Mouse (Mus musculus) right cerebral cortex, postnatal 10 days (tissue): ENCODE measurements around the gene Cfap77.
A peak's percentile ranks its signal among the peaks of the same experiment; 100 is the strongest.

ENCODE experiments used
- DNase-seq, 2 experiments: peaks; one replicate each; pipeline ENCODE4 v3.0.0; 2021; ENCODE audit warnings: low spot score in 2 of 2

Gene Cfap77

DNA sequence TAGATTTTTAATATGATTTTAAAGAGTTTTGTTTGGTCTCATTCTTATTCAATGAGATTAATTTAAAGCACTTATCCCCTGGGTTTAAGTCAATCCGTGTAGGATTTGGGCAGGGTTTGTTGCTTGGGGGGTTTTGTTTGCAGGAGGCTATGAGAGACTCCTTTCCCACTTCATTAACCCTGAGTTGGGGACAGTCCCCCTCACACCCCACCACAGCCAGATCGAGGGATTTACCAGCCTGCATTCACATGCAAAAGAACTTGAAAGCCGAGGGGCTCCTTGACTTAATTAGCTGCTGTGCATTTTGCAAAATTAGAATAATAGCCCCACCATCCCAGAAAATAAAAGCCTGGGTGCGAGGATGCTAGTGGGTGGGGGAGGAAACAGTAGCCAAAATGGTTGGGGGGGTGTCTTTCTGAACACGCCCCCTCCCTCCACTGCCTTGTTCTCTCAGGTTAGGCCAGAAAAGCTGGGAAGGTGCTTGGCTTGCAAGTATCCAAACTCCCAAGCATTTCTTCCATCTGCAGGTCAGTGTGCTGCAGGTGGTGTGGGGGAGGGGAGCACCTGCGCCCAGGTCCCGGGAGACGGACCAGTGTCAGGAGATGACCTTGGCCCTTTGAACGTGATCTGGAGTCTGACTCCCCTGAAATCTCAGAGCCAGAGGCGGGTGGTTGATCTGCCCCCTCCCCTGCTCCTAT lies 147.0 kb downstream of the Cfap77 start:
- DNase-seq = no peak

DNA sequence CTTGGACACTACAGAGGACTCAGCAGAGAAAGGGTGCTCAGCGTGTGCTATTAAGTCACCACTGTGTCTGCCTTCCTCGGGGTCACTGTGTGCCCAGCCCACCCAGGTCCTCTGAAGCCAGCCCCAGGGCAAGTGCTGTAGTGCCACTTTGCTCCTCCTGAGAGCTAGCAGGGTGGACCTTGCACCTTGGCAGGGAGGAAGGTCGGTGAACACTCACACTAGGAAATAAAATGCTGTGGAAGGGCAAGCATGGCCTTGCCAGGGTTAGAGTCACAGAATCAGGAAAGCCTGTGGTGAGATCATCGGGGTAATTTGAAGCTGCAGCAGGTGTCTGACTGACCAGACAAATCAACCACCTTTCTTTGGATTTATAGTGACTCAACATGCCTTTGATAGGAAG lies 149.3 kb downstream of the Cfap77 start:
- DNase-seq = no peak

DNA sequence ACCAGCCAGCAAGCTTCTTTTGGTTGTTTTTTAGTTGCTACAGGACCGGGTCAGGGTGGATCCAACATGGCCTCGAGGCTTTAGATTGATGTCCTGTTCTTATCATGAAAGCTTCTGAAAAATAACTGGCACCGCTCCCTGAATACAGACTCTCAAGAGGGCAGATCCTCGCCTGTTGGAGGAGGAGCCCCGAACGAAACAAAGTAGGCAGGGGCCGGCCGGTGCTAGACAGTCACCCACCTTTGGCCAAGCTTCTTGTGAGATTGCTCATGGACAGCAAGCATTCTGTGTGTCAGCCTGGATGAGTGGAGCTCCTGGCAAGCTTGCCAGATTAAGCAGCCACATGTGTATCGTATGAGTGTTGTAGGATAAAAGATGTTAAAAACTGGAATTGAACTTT lies 150.1 kb downstream of the Cfap77 start:
- no peak for DNase-seq

DNA sequence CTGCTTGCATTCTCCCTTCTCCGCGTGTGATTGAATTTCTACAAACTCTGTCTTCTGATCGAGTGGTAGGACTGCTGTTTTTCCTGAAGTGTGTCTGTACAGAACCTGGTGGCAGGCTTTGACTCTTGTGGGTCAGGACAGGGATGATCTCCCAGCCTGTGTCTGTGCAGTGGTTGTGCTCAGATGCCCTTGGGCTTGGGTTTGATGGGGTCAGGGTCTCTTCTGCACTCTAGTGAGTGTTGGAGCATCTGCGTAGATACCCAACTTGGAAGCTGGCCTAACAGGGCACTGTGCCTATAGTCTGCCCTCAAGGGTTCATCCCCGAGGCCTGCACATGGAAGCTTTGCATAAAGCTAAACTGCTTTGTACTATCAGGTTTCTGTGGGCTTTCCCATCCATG lies 151.0 kb downstream of the Cfap77 start:
- DNase-seq = no peak

DNA sequence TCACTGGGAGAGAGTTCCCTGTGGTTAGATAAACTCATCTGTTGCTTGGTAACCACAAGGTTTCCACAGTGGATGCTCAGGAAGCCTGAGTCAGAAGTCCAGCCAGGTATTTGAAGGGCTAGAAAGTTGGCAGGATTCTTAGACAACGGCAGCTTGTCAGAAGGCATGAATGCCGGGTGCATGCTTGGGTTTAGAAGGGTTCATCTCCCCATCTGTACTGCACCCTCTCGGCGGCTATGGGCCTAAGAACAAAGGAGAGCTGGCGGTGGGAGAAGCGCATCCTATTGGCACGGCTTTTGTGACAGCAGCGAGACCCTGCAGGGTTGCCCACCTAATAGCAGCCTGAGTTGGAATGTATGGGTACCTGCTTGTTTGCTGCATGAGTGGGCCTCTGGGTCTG lies 152.6 kb downstream of the Cfap77 start:
- DNase-seq = no peak

DNA sequence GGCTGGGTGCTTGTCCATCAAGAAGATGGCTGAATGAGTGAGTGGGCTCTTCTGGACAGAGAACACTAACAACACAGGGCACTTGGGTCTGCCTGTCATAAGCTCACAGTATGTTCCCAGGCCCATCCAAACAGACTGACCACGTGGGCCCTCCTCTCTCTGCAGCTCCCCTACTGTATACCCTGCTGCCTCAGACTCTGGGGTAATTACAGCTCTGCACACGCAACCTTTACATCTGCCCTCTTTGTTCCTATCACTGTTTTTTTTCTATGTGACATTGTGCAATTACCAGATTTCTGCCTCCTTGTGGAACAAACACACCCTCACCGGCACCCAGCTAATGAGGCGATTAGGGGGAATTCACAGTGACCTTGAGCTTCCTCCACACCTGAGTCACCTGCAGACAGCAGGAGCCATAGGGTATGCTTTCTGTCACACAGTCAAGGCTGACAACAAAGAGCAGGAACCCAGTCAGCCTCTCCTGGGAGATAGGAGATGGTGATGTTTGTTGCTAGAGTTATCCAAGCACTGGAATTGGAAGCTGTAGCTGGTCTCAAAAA lies 157.4 kb downstream of the Cfap77 start:
- no peak for DNase-seq

DNA sequence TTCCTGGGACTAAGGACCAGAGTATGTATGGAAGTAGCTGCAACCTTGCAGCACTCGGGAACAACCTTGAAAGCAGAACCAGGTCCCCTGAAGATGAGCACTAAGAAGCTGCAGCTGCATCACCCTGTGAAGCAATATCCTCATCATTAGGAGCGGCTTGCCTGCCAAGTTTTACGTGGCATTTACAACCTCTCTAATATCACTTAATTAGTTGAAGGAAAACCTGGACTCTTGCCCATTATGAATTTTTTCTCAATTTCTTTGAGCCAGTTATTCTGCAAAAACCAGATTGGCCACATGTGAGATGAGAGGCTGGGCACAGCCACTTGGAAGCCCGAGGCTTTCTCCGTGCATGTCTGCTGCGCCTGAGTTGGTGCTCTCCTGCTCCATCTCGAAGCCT lies 159.0 kb downstream of the Cfap77 start:
- DNase-seq = no peak

DNA sequence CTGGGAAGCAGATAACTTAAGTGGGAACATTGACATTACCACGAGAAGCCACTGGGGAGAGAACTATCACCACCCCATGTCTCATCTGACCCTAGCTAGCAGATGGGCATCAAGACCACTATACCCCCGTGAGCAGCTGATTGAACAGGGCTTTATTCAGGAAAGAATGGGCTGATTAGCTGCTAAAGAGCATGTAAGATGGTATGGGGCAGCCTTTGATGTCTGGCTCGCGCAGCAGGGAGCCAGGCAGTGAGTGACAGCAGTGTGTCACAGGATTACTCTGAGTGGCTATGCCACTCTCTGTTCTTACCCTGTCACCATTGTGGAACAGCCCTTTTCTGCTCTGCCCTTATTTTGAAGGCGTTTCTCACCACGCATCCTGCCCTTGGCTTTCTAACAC lies 161.3 kb downstream of the Cfap77 start:
- DNase-seq = no peak

DNA sequence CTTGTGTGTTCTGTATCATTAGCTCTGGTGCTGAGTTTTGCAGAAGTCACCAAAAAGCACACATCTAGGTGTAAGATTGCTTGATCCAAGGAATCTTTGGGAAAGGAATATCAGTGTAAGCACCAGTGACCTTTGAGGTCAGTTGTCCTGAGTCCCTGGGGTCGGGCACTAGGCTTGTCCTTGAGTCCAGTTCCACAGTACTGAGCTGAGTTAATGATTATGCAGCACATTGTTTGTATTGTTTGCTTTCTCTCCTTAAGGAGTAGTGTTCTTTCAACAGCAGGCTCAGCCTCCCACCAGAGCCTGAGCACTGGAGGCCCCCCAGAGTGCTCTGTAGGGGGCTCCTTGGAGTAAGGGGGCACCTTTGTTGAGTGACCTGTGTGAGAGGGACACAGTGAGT lies 162.1 kb downstream of the Cfap77 start:
- no peak for DNase-seq

DNA sequence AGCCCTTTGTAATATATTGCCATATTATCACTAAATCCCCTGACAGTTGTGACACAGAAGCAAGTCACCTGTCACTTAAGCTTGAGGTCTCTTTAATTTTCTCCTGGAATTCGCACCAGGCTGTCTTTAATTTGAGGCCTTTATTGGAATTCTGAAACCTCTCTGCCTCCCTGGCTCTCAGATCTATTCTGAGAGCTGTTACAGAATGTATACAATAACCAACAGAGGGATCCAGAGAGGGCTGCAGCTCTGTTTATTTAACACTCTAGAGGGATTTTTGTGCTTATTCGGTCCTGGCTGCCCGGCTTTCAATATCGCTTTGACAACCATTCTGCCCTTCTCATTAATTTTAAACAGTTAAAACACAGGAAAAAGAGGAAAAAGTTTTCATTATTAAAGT lies 170.0 kb downstream of the Cfap77 start:
- no peak for DNase-seq

DNA sequence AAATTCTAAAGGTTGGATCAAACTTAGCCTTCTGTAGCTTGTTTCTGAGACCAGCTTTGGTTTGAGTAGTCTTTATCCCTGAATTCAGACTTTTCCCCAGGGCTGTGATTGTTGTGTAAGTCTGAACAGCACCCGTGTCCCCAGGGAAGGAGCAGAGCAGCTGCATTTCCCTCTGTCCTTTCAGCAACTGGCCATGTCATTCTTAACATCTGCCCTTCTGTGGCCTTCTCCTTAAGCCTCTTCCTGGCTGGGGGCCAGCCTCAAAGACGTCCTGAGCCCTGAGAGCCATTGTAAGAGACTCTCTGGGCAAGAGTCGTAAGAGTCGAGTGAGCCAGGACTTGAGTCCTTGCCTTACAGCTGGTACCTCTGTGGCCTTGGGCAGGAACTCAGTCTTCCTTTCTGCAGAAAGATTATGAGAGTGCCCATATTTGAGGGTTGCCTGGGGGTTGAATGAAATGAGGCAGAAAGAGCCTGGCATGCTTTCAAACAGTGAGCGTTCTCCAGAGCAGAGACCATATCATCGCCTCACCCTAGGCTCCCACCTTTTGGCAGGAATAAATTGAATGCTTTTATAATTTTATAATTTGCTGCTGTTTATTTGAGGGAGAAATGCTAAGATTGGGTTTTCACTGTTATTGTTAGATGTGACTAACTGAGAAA lies 171.9 kb downstream of the Cfap77 start:
- no peak for DNase-seq

DNA sequence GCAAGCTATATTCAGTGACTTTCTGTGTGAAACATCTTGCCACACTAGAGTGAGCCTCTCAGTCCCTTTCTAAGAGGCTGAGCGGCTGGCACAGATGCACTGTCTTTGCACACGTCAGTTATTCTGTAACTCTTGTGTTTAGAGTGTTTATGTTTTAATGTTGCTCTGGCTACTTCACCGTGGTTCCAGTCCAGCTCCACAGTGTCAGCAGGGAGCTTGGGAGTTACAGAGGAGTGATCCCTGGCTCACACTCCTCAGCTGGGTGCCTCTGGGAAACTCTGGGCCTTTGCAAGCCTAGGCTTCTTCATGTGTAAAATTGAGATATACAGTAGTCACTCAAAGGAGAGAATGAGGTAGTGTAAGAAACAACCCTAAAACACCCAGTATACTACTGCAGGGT lies 172.8 kb downstream of the Cfap77 start:
- no peak for DNase-seq

DNA sequence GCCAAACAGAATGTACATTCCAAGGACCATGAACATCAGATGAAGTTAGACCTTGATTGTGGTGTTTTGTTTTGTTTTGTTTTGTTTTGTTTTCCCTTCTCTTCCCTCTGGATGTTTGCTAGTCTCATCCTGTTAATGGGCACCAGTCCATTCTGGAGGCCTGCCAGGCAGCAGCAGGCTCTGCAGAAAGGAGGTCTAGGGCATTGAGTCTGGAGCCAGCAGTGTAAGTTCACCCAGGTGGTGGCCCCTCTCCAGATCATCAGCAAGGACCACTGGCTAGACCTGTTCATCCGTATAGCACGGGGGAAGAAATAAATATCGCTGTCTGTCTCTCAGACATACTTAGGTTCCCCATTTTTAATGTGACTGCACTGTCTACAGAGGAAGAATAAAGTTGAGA lies 173.6 kb downstream of the Cfap77 start:
- DNase-seq = peak; percentile 34 to 50
